Mouse (Mus musculus): Measurements from ENCODE around the gene Olfr1402.

Gene Olfr1402

GRCm38 (mm10) chr3:97421920-97422319 lies at the start of gene Olfr1402:
Olfr1402 (minus strand) TSS chr3:97422020.
- no peak for DNase-seq

- peak in 1 of 2 experiments; percentile 2 for DNase-seq
Measured at GRCm38 (mm10) chr3:97455286-97455685, 33.5 kb upstream of the Olfr1402 start.

- DNase-seq = no peak
Measured at GRCm38 (mm10) chr3:97438619-97439018, 16.8 kb upstream of the Olfr1402 start.

- peak in 1 of 2 experiments; percentile 42 for DNase-seq
Measured at GRCm38 (mm10) chr3:97394289-97394688, 27.5 kb downstream of the Olfr1402 start.

GRCm38 (mm10) chr3:97393079-97393478 lies 28.7 kb downstream of the Olfr1402 start:
- peak; percentile 4 to 52 for DNase-seq

GRCm38 (mm10) chr3:97370382-97370781 lies 51.4 kb downstream of the Olfr1402 start:
- DNase-seq = no peak

GRCm38 (mm10) chr3:97363418-97364098 lies 58.3 kb downstream of the Olfr1402 start:
- peak; percentile 52 to 70 for DNase-seq

- no peak for DNase-seq
Measured at GRCm38 (mm10) chr3:97358448-97358847, 63.4 kb downstream of the Olfr1402 start.
